Mouse (Mus musculus) limb, embryonic 13.5 days (tissue): ENCODE measurements around the gene Faap100. TPM values are rescaled to one million over a fixed set of nuclear protein-coding genes. Genes with fewer than 3 reads are reported as not detected.
"Not testable (repeated sequence)": the region's sequence is repeated elsewhere in the genome, so short reads cannot be mapped to it uniquely, and the experiment has no call there.

Experiments used
- ATAC-seq: fragments of 200-750 bp; cut with Nextera tagmentation; 2 replicates; pipeline ENCODE4 v1.8.0; 2017; ENCODE audit warnings: low read depth, moderate number of reproducible peaks, moderate TSS enrichment; ENCODE audit not compliant: low FRiP score
- H3K27ac ChIP-seq: fragments of 300-500 bp; sonication (generic); 2 replicates; pipeline ENCODE4 v1.5.1; 2015; ENCODE audit warnings: inconsistent platforms, mild to moderate bottlenecking, moderate library complexity
- H3K27me3 ChIP-seq: fragments of 300-500 bp; sonication (generic); 2 replicates; pipeline ENCODE4 v1.6.1; 2015; ENCODE audit warnings: mild to moderate bottlenecking, inconsistent platforms
- H3K36me3 ChIP-seq: fragments of 300-500 bp; sonication (generic); 2 replicates; pipeline ENCODE4 v1.6.1; 2015; ENCODE audit warnings: inconsistent platforms, mild to moderate bottlenecking, moderate library complexity
- H3K4me1 ChIP-seq: fragments of 300-500 bp; sonication (generic); 2 replicates; pipeline ENCODE4 v1.6.1; 2015; ENCODE audit warnings: inconsistent platforms
- H3K4me2 ChIP-seq: fragments of 300-500 bp; sonication (generic); replicated peaks from 2 replicates; pipeline ENCODE4 v1.6.1; 2015; ENCODE audit warnings: inconsistent platforms, mild to moderate bottlenecking, moderate library complexity
- H3K4me3 ChIP-seq: fragments of 300-500 bp; sonication (generic); 2 replicates; pipeline ENCODE4 v1.5.1; 2015; ENCODE audit warnings: moderate library complexity, mild to moderate bottlenecking, inconsistent platforms
- H3K9ac ChIP-seq: fragments of 300-500 bp; sonication (generic); 2 replicates; pipeline ENCODE4 v1.6.1; 2015; ENCODE audit warnings: mild to moderate bottlenecking, inconsistent platforms
- H3K9me3 ChIP-seq: fragments of 300-500 bp; sonication (generic); 2 replicates; pipeline ENCODE4 v1.6.1; 2016; ENCODE audit warnings: inconsistent platforms
- WGBS: fragments of 180-500 bp; shearing (Covaris S2); methylation state at CpG from one replicate; pipeline ENCODE4 v1.1.7; 2015; 5-methylcytosine and 5-hydroxymethylcytosine counted together
- polyA plus RNA-seq: library from polyadenylated mRNA; unstranded; fragments of >200 nt; fragmentation: Nextera tagmentation; extraction: Ambion mirVana; gene quantifications from 2 replicates; pipeline ENCODE4 v1.2.1, GENCODE M21; 2015

The Faap100 gene
- polyA plus RNA-seq, 1 experiment from 2014 or later: 38.6 TPM

GRCm38 (mm10) chr11:120348684-120349370 is 29.7 kb downstream of the Faap100 start:
- Histone ChIP-seq H3K4me2 (peak overlapping the region; percentile 95), H3K4me3 (peak overlapping the region; percentile 100), H3K9me3 (no peaks in the 10 kb centered on the region), H3K4me1 (peaks cover 52% of the 10 kb centered on the region), H3K27ac (peak overlapping the region; percentile 100), H3K27me3 (no peaks in the 10 kb centered on the region), H3K36me3 (peaks cover 21% of the 10 kb centered on the region), H3K9ac (peak overlapping the region; percentile 100)
- 3% methylated on average over 38 of the region's 53 CpGs for whole genome bisulfite sequencing
- ATAC-seq: peak; percentile 33

GRCm38 (mm10) chr11:120347791-120348683 is 30.5 kb downstream of the Faap100 start, which contains the start of gene Actg1:
TSS of gene Actg1 (minus strand) at chr11:120348542.
- peak within 1 kb of the TSS; percentile 95 for H3K4me2 ChIP-seq
- peak; percentile 74 for ATAC-seq
- no peaks in the 10 kb centered on the region for H3K9me3 ChIP-seq
- 4% methylated on average over 83 of the region's 103 CpGs for WGBS
- H3K27ac ChIP-seq: peak within 1 kb of the TSS; percentile 100
- peak within 1 kb of the TSS; percentile 100 for H3K9ac ChIP-seq
- H3K4me1 ChIP-seq: peaks cover 45% of the 10 kb centered on the region
- peaks cover 21% of the 10 kb centered on the region for H3K36me3 ChIP-seq
- H3K4me3 ChIP-seq: peak within 1 kb of the TSS; percentile 100
- no peaks in the 10 kb centered on the region for H3K27me3 ChIP-seq

GRCm38 (mm10) chr11:120347301-120347700 is 31.3 kb downstream of the Faap100 start:
- Histone ChIP-seq H3K27ac (peak overlapping the region; percentile 100), H3K9me3 (no peaks in the 10 kb centered on the region), H3K36me3 (peaks cover 21% of the 10 kb centered on the region), H3K27me3 (no peaks in the 10 kb centered on the region), H3K4me2 (peak overlapping the region; percentile 90), H3K4me1 (peaks cover 37% of the 10 kb centered on the region), H3K9ac (peak overlapping the region; percentile 100), H3K4me3 (peak overlapping the region; percentile 100)
- 4% methylated on average over 10 of the region's 10 CpGs for WGBS
- ATAC-seq: no peak

- not testable (repeated sequence) for H3K27ac ChIP-seq, H3K27me3 ChIP-seq, H3K9me3 ChIP-seq, ATAC-seq
- peak overlapping the region; percentile 78 for H3K4me2 ChIP-seq
- H3K4me1 ChIP-seq: peaks cover 29% of the 10 kb centered on the region
- peak overlapping the region; percentile 70 for H3K9ac ChIP-seq
- WGBS: 60% methylated on average over 12 of the region's 13 CpGs
- H3K36me3 ChIP-seq: peaks cover 21% of the 10 kb centered on the region
- H3K4me3 ChIP-seq: peak overlapping the region; percentile 49
These were observed 32.1 kb downstream of the Faap100 start for GRCm38 (mm10) chr11:120346383-120347034.

GRCm38 (mm10) chr11:120345067-120345681 is 33.4 kb downstream of the Faap100 start:
- H3K9ac ChIP-seq: 0 out of 2 replicates have a peak overlapping the region, but pooled peaks have one; percentile 35
- H3K4me1 ChIP-seq: peaks cover 19% of the 10 kb centered on the region
- H3K27me3 ChIP-seq: no peaks in the 10 kb centered on the region
- peak overlapping the region; percentile 29 for H3K4me3 ChIP-seq
- no peak for ATAC-seq
- 32% methylated on average over 1 of the region's 1 CpGs for WGBS
- H3K27ac ChIP-seq: peak overlapping the region; percentile 52; the same call in 1 of the 2 replicates
- peaks cover 21% of the 10 kb centered on the region for H3K36me3 ChIP-seq
- peak overlapping the region; percentile 56 for H3K4me2 ChIP-seq
- no peaks in the 10 kb centered on the region for H3K9me3 ChIP-seq

GRCm38 (mm10) chr11:120344310-120344920 is 34.1 kb downstream of the Faap100 start:
- H3K9me3 ChIP-seq: no peaks in the 10 kb centered on the region
- H3K4me3 ChIP-seq: no peak overlapping the region
- WGBS: 59% methylated on average over 5 of the region's 5 CpGs
- H3K36me3 ChIP-seq: peaks cover 21% of the 10 kb centered on the region
- no peak for ATAC-seq
- peaks cover 16% of the 10 kb centered on the region for H3K4me1 ChIP-seq
- H3K4me2 ChIP-seq: peak overlapping the region; percentile 56; the same call in 1 of the 2 replicates
- peak overlapping the region; percentile 33; the same call in 1 of the 2 replicates for H3K27ac ChIP-seq
- no peak overlapping the region for H3K9ac ChIP-seq
- no peaks in the 10 kb centered on the region for H3K27me3 ChIP-seq

GRCm38 (mm10) chr11:120343519-120344309 is 34.9 kb downstream of the Faap100 start:
- no peak overlapping the region for H3K9ac ChIP-seq
- H3K27me3 ChIP-seq: no peaks in the 10 kb centered on the region
- 78% methylated on average over 5 of the region's 5 CpGs for WGBS
- peaks cover 12% of the 10 kb centered on the region for H3K4me1 ChIP-seq
- peaks cover 21% of the 10 kb centered on the region for H3K36me3 ChIP-seq
- peak overlapping the region; percentile 33 for H3K27ac ChIP-seq
- H3K4me2 ChIP-seq: no peak overlapping the region
- no peak overlapping the region for H3K4me3 ChIP-seq
- H3K9me3 ChIP-seq: no peaks in the 10 kb centered on the region
- ATAC-seq: no peak

GRCm38 (mm10) chr11:120342656-120343160 is 35.9 kb downstream of the Faap100 start:
- Histone ChIP-seq H3K4me2 (no peak overlapping the region), H3K4me1 (peaks cover 12% of the 10 kb centered on the region), H3K27ac (no peak overlapping the region), H3K27me3 (no peaks in the 10 kb centered on the region), H3K9ac (no peak overlapping the region), H3K9me3 (no peaks in the 10 kb centered on the region), H3K4me3 (no peak overlapping the region), H3K36me3 (peaks cover 21% of the 10 kb centered on the region)
- 93% methylated on average over 5 of the region's 5 CpGs for WGBS
- no peak for ATAC-seq

GRCm38 (mm10) chr11:120341661-120342060 is 36.9 kb downstream of the Faap100 start:
- Histone ChIP-seq H3K27ac (no peak overlapping the region), H3K27me3 (no peaks in the 10 kb centered on the region), H3K36me3 (peaks cover 15% of the 10 kb centered on the region), H3K4me1 (peaks cover 11% of the 10 kb centered on the region), H3K4me2 (no peak overlapping the region), H3K4me3 (no peak overlapping the region), H3K9ac (no peak overlapping the region), H3K9me3 (no peaks in the 10 kb centered on the region)
- ATAC-seq: no peak
- 92% methylated on average over 4 of the region's 4 CpGs for WGBS

GRCm38 (mm10) chr11:120339978-120340513 is 38.5 kb downstream of the Faap100 start:
- no peaks in the 10 kb centered on the region for H3K27me3 ChIP-seq
- no peak for ATAC-seq
- H3K9me3 ChIP-seq: no peaks in the 10 kb centered on the region
- H3K4me1 ChIP-seq: peaks cover 2% of the 10 kb centered on the region
- no peak overlapping the region for H3K4me2 ChIP-seq
- peaks cover 6% of the 10 kb centered on the region for H3K36me3 ChIP-seq
- no peak overlapping the region for H3K27ac ChIP-seq
- no peak overlapping the region for H3K4me3 ChIP-seq
- no peak overlapping the region for H3K9ac ChIP-seq
- WGBS: 88% methylated on average over 10 of the region's 10 CpGs
